Mouse (Mus musculus) ES-E14 (cell line): ENCODE measurements around the gene Vps16. TPM values are rescaled to one million over a fixed set of nuclear protein-coding genes. Genes with fewer than 3 reads are reported as not detected.

ENCODE experiments used
- DNase-seq: peaks from one replicate; pipeline ENCODE4 v3.0.0-alpha.2; 2013; ENCODE audit warnings: low read depth, low spot score
- H3K27ac ChIP-seq: 2 replicates; pipeline ENCODE4 v1.5.1; 2012; ENCODE audit warnings: low read depth, mild to moderate bottlenecking, low read length, moderate library complexity, mixed read lengths; ENCODE audit not compliant: poor library complexity, insufficient read depth, severe bottlenecking
- H3K36me3 ChIP-seq: 2 replicates; pipeline ENCODE4 v1.6.1; 2012; ENCODE audit warnings: mild to moderate bottlenecking, low read length, moderate library complexity, mixed read lengths; ENCODE audit not compliant: control insufficient read depth, poor library complexity, insufficient read depth, severe bottlenecking
- H3K4me1 ChIP-seq, 2 experiments: fragments of 150-350 bp in 1 of 2; sonication (generic) in 1 of 2; 2 replicates each; pipeline ENCODE4 v1.6.1; 2012; ENCODE audit warnings: low read length in 2 of 2, mild to moderate bottlenecking in 1 of 2, mixed read lengths in 1 of 2; ENCODE audit not compliant: control insufficient read depth in 2 of 2, insufficient read depth in 2 of 2, poor library complexity in 1 of 2
- H3K4me3 ChIP-seq, 2 experiments: fragments of 150-350 bp in 1 of 2; sonication (generic) in 1 of 2; 2 replicates each; pipeline ENCODE4 v1.5.1; 2012; ENCODE audit warnings: low read length in 2 of 2, low read depth in 1 of 2, mild to moderate bottlenecking in 1 of 2, mixed read lengths in 1 of 2; ENCODE audit not compliant: insufficient read depth in 1 of 2, poor library complexity in 1 of 2, severe bottlenecking in 1 of 2
- H3K9ac ChIP-seq: 2 replicates; pipeline ENCODE4 v1.6.1; 2012; ENCODE audit warnings: low read depth, mild to moderate bottlenecking, low read length, mixed read lengths; ENCODE audit not compliant: poor library complexity, insufficient read depth, severe bottlenecking
- H3K9me3 ChIP-seq: fragments of 150-350 bp; sonication (generic); 2 replicates; pipeline ENCODE4 v1.6.1; 2012; ENCODE audit warnings: low read depth, mild to moderate bottlenecking, low read length; ENCODE audit not compliant: control insufficient read depth, insufficient read depth
- CHD2 ChIP-seq: IDR thresholded peaks from 2 replicates; pipeline ENCODE4 v1.6.1; 2014; ENCODE audit warnings: mild to moderate bottlenecking, low read depth, low read length, inconsistent platforms
- HCFC1 ChIP-seq: IDR thresholded peaks from 2 replicates; pipeline ENCODE4 v1.6.1; 2012; ENCODE audit warnings: low read length, inconsistent platforms, borderline replicate concordance; ENCODE audit not compliant: insufficient read depth
- MAFK ChIP-seq: IDR thresholded peaks from 2 replicates; pipeline ENCODE4 v1.6.1; 2014; ENCODE audit warnings: mild to moderate bottlenecking, low read depth, low read length, inconsistent platforms; ENCODE audit not compliant: insufficient read depth
- ZC3H11A ChIP-seq: IDR thresholded peaks from 2 replicates; pipeline ENCODE4 v1.6.1; 2012; ENCODE audit warnings: low read depth, mild to moderate bottlenecking, inconsistent platforms, low read length, borderline replicate concordance
- ZNF384 ChIP-seq: IDR thresholded peaks from 2 replicates; pipeline ENCODE4 v1.6.1; 2012; ENCODE audit warnings: low read depth, low read length, inconsistent platforms
- in situ Hi-C, 2 experiments: fragments of 600-800 bp; cut with MboI; formaldehyde crosslinking; loops; one replicate each; pipeline ENCODE4 v1.15.1; 2025; ENCODE audit warnings: low sequenced_read_pairs in 2 of 2, inconsistent platforms in 1 of 2; ENCODE audit not compliant: unreplicated experiment in 2 of 2
- total RNA-seq: library from RNA; depleted of rRNA; stranded (reverse); fragments of 300-350 nt; gene quantifications from 2 replicates; pipeline ENCODE4 v1.2.3, GENCODE M21; 2012

Vps16 gene
- total RNA-seq, 1 experiment, result 111 TPM

DNA sequence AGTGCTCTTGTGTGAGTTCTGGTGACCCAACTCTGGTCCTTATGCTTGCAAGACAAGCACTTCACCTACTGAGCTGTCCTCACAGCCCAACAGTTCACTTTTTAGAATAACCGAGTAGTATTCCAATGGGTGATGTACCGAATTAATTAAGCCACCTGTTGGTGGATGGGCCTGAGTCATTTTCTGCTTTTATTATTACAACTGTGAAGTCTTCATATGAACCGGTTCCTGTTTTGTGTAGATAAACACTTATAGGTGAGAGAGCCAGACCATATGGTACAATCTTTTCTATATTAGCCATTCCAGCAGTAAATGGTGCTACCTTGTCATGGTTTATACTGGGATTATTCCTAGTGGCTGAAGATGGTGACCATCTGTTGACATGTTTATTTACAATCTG is 11.4 kb upstream of the Vps16 start:
- DNase-seq, result no peak
- Histone ChIP-seq H3K4me1 (peaks cover 0 to 2% of the 10 kb centered on the region in 2 experiments; a peak in 1 of 4 replicates), H3K27ac (no peak overlapping the region), H3K9ac (no peak overlapping the region), H3K4me3 (no peak overlapping the region), H3K36me3 (no peaks in the 10 kb centered on the region), H3K9me3 (no peaks in the 10 kb centered on the region)
- in situ Hi-C loops, result no loop called here
- TF ChIP-seq ZC3H11A, result no peak
- no peak for TF ChIP-seq ZNF384
- no peak for TF ChIP-seq MAFK
- TF ChIP-seq HCFC1, result no peak
- TF ChIP-seq CHD2, result no peak

DNA sequence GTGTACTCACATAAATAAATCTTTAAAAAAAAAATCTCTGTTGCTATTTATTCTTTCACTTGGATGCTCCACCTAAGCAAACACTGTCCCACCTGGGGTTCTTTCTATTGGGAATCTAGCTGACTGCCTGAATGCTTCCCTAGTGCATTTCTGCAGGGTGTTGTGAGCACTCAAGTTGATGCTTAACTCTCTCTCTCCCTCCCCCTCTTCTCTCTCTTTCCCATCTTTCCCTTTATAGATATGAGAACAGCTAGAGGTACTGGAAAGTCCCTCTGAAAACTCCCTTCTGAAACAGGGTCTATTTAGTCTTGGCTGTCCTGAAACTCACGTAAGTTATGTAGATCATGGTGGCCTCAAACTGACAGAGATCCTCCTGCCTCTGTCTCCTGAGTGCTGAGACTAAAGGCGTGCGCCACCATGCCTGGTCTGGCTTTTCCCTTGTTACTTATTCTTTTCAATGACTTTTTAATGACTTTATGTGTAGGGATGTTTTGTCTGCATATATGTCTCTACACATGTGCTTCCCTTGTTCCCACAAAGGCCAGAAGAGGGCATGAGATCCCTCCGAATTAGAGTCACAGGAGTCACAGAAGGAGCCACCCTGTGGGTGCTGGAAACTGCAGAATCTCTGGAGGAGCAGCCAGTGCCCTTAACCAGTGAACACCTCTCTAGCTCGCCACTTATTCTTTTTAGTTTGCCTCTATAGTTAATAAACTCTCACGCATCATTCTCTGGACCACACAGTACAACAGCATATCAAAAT is 9.9 kb upstream of the Vps16 start:
- Histone ChIP-seq H3K4me1 (peaks cover 0 to 5% of the 10 kb centered on the region in 2 experiments; a peak in 1 of 4 replicates), H3K27ac (no peak overlapping the region), H3K4me3 (no peak overlapping the region), H3K9me3 (no peaks in the 10 kb centered on the region), H3K36me3 (peaks cover 4% of the 10 kb centered on the region; the same call in 1 of the 2 replicates), H3K9ac (no peak overlapping the region)
- no peak for DNase-seq
- no peak for TF ChIP-seq CHD2
- TF ChIP-seq ZC3H11A, result no peak
- no peak for TF ChIP-seq HCFC1
- TF ChIP-seq ZNF384, result no peak
- no peak for TF ChIP-seq MAFK
- in situ Hi-C loops, result no loop called here

DNA sequence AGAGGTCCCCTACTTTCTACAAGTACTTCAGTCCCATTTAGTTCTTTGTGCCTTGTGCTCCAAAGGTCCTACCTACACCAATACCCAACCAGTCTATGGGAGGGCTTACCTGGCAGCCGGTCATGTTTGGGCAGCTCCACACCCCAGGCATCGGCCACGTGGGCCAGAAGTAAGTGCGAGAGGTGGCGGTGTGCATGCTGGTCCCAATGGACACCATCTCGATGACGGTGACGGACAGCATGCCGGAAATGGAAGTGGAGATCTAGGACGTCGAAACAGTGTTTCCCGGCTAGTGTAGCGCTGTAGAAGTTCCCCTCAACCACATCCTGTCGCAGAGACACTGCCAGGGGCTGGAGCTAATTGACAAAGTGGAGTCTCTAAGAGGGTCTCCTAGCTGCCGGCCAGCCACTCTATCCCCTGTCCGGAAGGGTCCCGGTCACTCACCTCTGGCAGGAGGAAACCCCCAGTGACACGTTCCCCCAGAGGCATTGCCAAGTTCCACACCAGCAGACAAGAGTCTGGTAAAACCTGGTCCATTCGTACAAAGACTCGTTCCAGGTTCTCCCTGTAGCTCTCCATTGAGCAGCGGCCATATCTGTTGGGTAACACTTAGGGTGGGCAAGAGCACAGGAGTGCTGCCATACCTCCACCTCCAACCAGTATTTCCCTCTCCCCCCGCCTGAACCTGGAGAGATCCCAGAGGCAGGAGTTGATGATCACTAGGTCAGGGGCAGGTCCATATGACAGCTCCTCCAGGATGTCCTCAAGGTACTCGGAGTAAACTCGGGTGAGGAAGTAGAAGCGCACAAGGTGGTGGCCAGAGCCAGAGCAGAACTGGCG is 2.1 kb upstream of the Vps16 start:
- Histone ChIP-seq H3K9ac (no peak overlapping the region), H3K4me1 (peaks cover 2 to 8% of the 10 kb centered on the region in 2 experiments; a peak in 2 of 4 replicates), H3K4me3 (no peak overlapping the region), H3K36me3 (peaks cover 6% of the 10 kb centered on the region; the same call in 1 of the 2 replicates), H3K27ac (no peak overlapping the region), H3K9me3 (no peaks in the 10 kb centered on the region)
- DNase-seq, result no peak
- TF ChIP-seq ZC3H11A (no peak), ZNF384 (no peak), MAFK (no peak), CHD2 (no peak), HCFC1 (no peak)
- in situ Hi-C loops, result no loop called here

DNA sequence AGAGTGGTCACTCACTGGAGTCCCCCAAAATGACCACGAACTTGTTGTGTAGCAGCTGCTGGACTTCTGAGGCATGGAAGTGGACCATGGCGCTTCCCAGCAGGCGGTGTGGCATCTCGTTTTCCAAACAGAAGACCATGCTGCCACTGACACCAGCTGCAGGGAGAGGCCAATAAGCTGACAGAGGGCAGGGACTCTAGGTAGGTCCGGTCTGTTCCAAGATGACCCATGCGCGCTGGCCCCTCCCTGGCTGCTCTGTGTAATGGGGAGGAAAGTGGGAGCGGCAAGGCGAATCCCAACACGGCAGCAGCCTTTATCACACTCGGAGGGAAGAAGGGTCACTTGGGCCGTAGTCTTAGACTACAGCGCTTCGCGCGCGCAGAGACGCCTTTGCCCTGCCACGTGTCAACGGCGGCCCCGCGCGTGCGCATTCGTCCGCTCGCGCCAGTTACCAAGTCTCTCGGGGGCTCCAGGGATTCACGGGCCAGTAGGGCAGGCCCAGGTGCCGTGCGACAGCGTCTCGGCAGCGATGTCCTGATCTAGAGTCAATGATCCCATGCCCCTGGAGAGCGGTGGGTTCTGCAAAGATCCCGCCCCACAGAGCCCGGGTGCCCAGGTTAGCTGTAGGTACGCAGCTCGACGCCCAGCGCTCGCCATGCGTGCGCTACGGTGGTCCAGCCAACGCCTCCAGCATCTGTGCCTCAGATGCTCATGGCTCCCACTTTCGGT is 578 bp upstream of the Vps16 start:
- peaks cover 6% of the 10 kb centered on the region; the same call in 1 of the 2 replicates for H3K36me3 ChIP-seq

More for the DNA sequence above, 578 bp upstream of the Vps16 start:
- no peak for TF ChIP-seq MAFK
- no peak for TF ChIP-seq ZC3H11A
- TF ChIP-seq ZNF384, result no peak
- TF ChIP-seq HCFC1, result no peak
- in situ Hi-C loops, result no loop called here
- Histone ChIP-seq H3K9me3 (no peaks in the 10 kb centered on the region), H3K4me1 (peaks cover 2 to 10% of the 10 kb centered on the region in 2 experiments; a peak in 2 of 4 replicates), H3K27ac (no peak overlapping the region), H3K9ac (peak overlapping the region; percentile 90), H3K4me3 (peak overlapping the region; percentile 76 to 87)
- peak; percentile 27 for DNase-seq
